Mouse (Mus musculus): ENCODE results near the gene Ust. TPM values are rescaled to one million over a fixed set of nuclear protein-coding genes. Genes with fewer than 3 reads are reported as not detected.

The Ust gene
- polyA plus RNA-seq, 1 experiment: 6.9 TPM

GRCm38 (mm10) chr10:8197661-8198060 lies 321.0 kb downstream of the Ust start:
- H3K27me3 ChIP-seq (ENCODE audit: control insufficient read depth, insufficient read depth, insufficient read length): no peaks in the 10 kb centered on the region
- H3K36me3 ChIP-seq (ENCODE audit: control insufficient read depth, insufficient read depth): no peaks in the 10 kb centered on the region
- no peak overlapping the region for H3ac ChIP-seq (ENCODE audit: control insufficient read depth, insufficient read length, low read depth)
- no peak overlapping the region for H3K4me3 ChIP-seq (ENCODE audit: insufficient read depth, poor library complexity, severe bottlenecking)
- no peaks in the 10 kb centered on the region for H3K79me3 ChIP-seq (ENCODE audit: low read depth)
- TF ChIP-seq MYOD1 (IDR thresholded peaks at IDR 0.05; ENCODE audit: control insufficient read depth, insufficient read length, low read depth) (no peak), FOSL1 (IDR thresholded peaks at IDR 0.05; ENCODE audit: insufficient read depth, low read length, poor library complexity, severe bottlenecking) (no peak), CTCF (IDR thresholded peaks at IDR 0.05; ENCODE audit: control insufficient read depth, insufficient read depth, insufficient read length) (no peak), USF1 (IDR thresholded peaks at IDR 0.05; ENCODE audit: low read depth) (no peak), MYOG (IDR thresholded peaks at IDR 0.05; ENCODE audit: control insufficient read depth, extremely low read depth, insufficient read length) (no peak), CEBPB (IDR thresholded peaks at IDR 0.05; ENCODE audit: low read depth) (no peak), MAX (IDR thresholded peaks at IDR 0.05) (no peak)
- H3K79me2 ChIP-seq (ENCODE audit: control insufficient read depth, insufficient read depth): no peaks in the 10 kb centered on the region

DNA sequence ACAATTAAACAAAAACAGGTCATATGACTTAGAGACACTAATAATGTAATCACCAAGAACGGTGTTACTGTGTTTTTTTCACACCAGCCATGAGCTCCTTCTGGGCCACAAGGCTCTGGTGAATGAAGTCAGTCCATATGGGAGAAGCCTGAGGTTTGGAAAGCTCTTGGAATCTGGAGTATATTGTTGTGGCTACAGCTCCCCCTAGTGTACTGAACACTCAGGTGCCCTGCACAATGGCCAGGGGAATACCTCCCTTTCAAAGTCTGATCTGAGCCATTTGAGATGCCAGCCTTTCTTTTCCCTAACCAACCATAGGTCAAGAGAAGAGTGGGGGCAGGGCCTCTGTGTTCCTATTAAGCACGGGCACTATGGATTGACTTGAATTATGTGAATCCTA lies 322.3 kb downstream of the Ust start:
- H3K79me3 ChIP-seq (ENCODE audit: low read depth): no peaks in the 10 kb centered on the region
- H3K4me3 ChIP-seq (ENCODE audit: insufficient read depth, poor library complexity, severe bottlenecking): no peak overlapping the region
- H3ac ChIP-seq (ENCODE audit: control insufficient read depth, insufficient read length, low read depth): no peak overlapping the region
- no peaks in the 10 kb centered on the region for H3K79me2 ChIP-seq (ENCODE audit: control insufficient read depth, insufficient read depth)
- no peaks in the 10 kb centered on the region for H3K27me3 ChIP-seq (ENCODE audit: control insufficient read depth, insufficient read depth, insufficient read length)
- TF ChIP-seq USF1 (IDR thresholded peaks at IDR 0.05; ENCODE audit: low read depth): no peak
- TF ChIP-seq FOSL1 (IDR thresholded peaks at IDR 0.05; ENCODE audit: insufficient read depth, low read length, poor library complexity, severe bottlenecking): no peak
- TF ChIP-seq CEBPB (IDR thresholded peaks at IDR 0.05; ENCODE audit: low read depth): no peak
- peak; percentile 50 for TF ChIP-seq CTCF (IDR thresholded peaks at IDR 0.05; ENCODE audit: control insufficient read depth, insufficient read depth, insufficient read length)
- TF ChIP-seq MYOG (IDR thresholded peaks at IDR 0.05; ENCODE audit: control insufficient read depth, extremely low read depth, insufficient read length): no peak
- TF ChIP-seq MYOD1 (IDR thresholded peaks at IDR 0.05; ENCODE audit: control insufficient read depth, insufficient read length, low read depth): no peak
- no peak for TF ChIP-seq MAX (IDR thresholded peaks at IDR 0.05)
- no peaks in the 10 kb centered on the region for H3K36me3 ChIP-seq (ENCODE audit: control insufficient read depth, insufficient read depth)

- Histone ChIP-seq H3K4me3 (ENCODE audit: insufficient read depth, poor library complexity, severe bottlenecking) (no peak overlapping the region), H3K79me3 (ENCODE audit: low read depth) (no peaks in the 10 kb centered on the region), H3K79me2 (ENCODE audit: control insufficient read depth, insufficient read depth) (no peaks in the 10 kb centered on the region), H3ac (ENCODE audit: control insufficient read depth, insufficient read length, low read depth) (no peak overlapping the region), H3K27me3 (ENCODE audit: control insufficient read depth, insufficient read depth, insufficient read length) (no peaks in the 10 kb centered on the region), H3K36me3 (ENCODE audit: control insufficient read depth, insufficient read depth) (no peaks in the 10 kb centered on the region)
- no peak for TF ChIP-seq CEBPB (IDR thresholded peaks at IDR 0.05; ENCODE audit: low read depth)
- TF ChIP-seq CTCF (IDR thresholded peaks at IDR 0.05; ENCODE audit: control insufficient read depth, insufficient read depth, insufficient read length): no peak
- TF ChIP-seq MAX (IDR thresholded peaks at IDR 0.05): no peak
- TF ChIP-seq MYOD1 (IDR thresholded peaks at IDR 0.05; ENCODE audit: control insufficient read depth, insufficient read length, low read depth): no peak
These were observed 322.9 kb downstream of the Ust start for GRCm38 (mm10) chr10:8195730-8196129.

DNA sequence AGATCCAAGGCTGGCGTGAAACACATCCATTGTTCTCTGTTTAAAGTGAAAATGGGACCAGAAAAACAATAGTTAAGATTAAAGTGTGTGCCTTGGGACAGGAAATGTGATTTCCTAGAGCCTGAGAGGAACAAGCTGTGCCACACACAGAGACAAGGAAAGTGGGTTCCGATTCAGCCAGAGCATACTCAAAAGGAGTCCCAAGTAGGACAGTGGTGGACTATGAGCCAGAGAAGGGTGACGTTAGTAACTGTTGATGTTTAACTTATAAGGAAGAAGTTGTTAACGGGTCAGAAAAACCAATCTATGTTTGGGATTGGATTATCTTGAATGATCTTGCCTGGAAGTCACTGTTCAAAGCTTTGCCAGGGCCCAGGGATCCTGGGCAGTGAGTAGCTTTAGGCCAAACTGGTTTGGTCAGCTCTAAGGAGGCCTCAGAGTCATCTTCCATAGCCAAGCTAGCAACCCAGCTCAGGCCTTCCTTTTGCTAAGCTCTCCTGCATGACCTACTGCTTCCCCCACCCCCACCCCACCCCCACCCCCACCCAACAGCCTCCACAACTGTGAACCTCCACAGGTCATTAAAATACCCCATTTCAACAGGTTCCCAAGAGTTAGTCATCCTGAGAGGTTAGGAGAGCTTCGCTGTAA lies 329.2 kb downstream of the Ust start:
- no peaks in the 10 kb centered on the region for H3K79me3 ChIP-seq (ENCODE audit: low read depth)
- no peaks in the 10 kb centered on the region for H3K79me2 ChIP-seq (ENCODE audit: control insufficient read depth, insufficient read depth)
- no peaks in the 10 kb centered on the region for H3K27me3 ChIP-seq (ENCODE audit: control insufficient read depth, insufficient read depth, insufficient read length)
- TF ChIP-seq USF1 (IDR thresholded peaks at IDR 0.05; ENCODE audit: low read depth) (no peak), MAX (IDR thresholded peaks at IDR 0.05) (no peak), MYOG (IDR thresholded peaks at IDR 0.05; ENCODE audit: control insufficient read depth, extremely low read depth, insufficient read length) (no peak), FOSL1 (IDR thresholded peaks at IDR 0.05; ENCODE audit: insufficient read depth, low read length, poor library complexity, severe bottlenecking) (no peak), CTCF (IDR thresholded peaks at IDR 0.05; ENCODE audit: control insufficient read depth, insufficient read depth, insufficient read length) (no peak), MYOD1 (IDR thresholded peaks at IDR 0.05; ENCODE audit: control insufficient read depth, insufficient read length, low read depth) (no peak), CEBPB (IDR thresholded peaks at IDR 0.05; ENCODE audit: low read depth) (no peak)
- H3K4me3 ChIP-seq (ENCODE audit: insufficient read depth, poor library complexity, severe bottlenecking): no peak overlapping the region
- H3ac ChIP-seq (ENCODE audit: control insufficient read depth, insufficient read length, low read depth): no peak overlapping the region
- no peaks in the 10 kb centered on the region for H3K36me3 ChIP-seq (ENCODE audit: control insufficient read depth, insufficient read depth)

- no peaks in the 10 kb centered on the region for H3K27me3 ChIP-seq (ENCODE audit: control insufficient read depth, insufficient read depth, insufficient read length)
- H3ac ChIP-seq (ENCODE audit: control insufficient read depth, insufficient read length, low read depth): no peak overlapping the region
- H3K36me3 ChIP-seq (ENCODE audit: control insufficient read depth, insufficient read depth): no peaks in the 10 kb centered on the region
- no peaks in the 10 kb centered on the region for H3K79me3 ChIP-seq (ENCODE audit: low read depth)
- TF ChIP-seq MAX (IDR thresholded peaks at IDR 0.05): no peak
- no peak for TF ChIP-seq CEBPB (IDR thresholded peaks at IDR 0.05; ENCODE audit: low read depth)
- no peak for TF ChIP-seq CTCF (IDR thresholded peaks at IDR 0.05; ENCODE audit: control insufficient read depth, insufficient read depth, insufficient read length)
- TF ChIP-seq MYOD1 (IDR thresholded peaks at IDR 0.05; ENCODE audit: control insufficient read depth, insufficient read length, low read depth): no peak
- no peak for TF ChIP-seq FOSL1 (IDR thresholded peaks at IDR 0.05; ENCODE audit: insufficient read depth, low read length, poor library complexity, severe bottlenecking)
- TF ChIP-seq USF1 (IDR thresholded peaks at IDR 0.05; ENCODE audit: low read depth): no peak
- TF ChIP-seq MYOG (IDR thresholded peaks at IDR 0.05; ENCODE audit: control insufficient read depth, extremely low read depth, insufficient read length): no peak
- no peak overlapping the region for H3K4me3 ChIP-seq (ENCODE audit: insufficient read depth, poor library complexity, severe bottlenecking)
- H3K79me2 ChIP-seq (ENCODE audit: control insufficient read depth, insufficient read depth): no peaks in the 10 kb centered on the region
These were observed 333.0 kb downstream of the Ust start for GRCm38 (mm10) chr10:8185586-8185985.

GRCm38 (mm10) chr10:8184711-8185110 lies 333.9 kb downstream of the Ust start:
- Histone ChIP-seq H3K4me3 (ENCODE audit: insufficient read depth, poor library complexity, severe bottlenecking) (no peak overlapping the region), H3K79me2 (ENCODE audit: control insufficient read depth, insufficient read depth) (no peaks in the 10 kb centered on the region), H3K27me3 (ENCODE audit: control insufficient read depth, insufficient read depth, insufficient read length) (no peaks in the 10 kb centered on the region), H3K79me3 (ENCODE audit: low read depth) (no peaks in the 10 kb centered on the region), H3ac (ENCODE audit: control insufficient read depth, insufficient read length, low read depth) (no peak overlapping the region), H3K36me3 (ENCODE audit: control insufficient read depth, insufficient read depth) (no peaks in the 10 kb centered on the region)
- TF ChIP-seq USF1 (IDR thresholded peaks at IDR 0.05; ENCODE audit: low read depth) (no peak), MAX (IDR thresholded peaks at IDR 0.05) (no peak), FOSL1 (IDR thresholded peaks at IDR 0.05; ENCODE audit: insufficient read depth, low read length, poor library complexity, severe bottlenecking) (no peak), CTCF (IDR thresholded peaks at IDR 0.05; ENCODE audit: control insufficient read depth, insufficient read depth, insufficient read length) (no peak), MYOD1 (IDR thresholded peaks at IDR 0.05; ENCODE audit: control insufficient read depth, insufficient read length, low read depth) (no peak), MYOG (IDR thresholded peaks at IDR 0.05; ENCODE audit: control insufficient read depth, extremely low read depth, insufficient read length) (no peak), CEBPB (IDR thresholded peaks at IDR 0.05; ENCODE audit: low read depth) (no peak)
